Mouse (Mus musculus): ENCODE measurements around the gene Nploc4.

DNA sequence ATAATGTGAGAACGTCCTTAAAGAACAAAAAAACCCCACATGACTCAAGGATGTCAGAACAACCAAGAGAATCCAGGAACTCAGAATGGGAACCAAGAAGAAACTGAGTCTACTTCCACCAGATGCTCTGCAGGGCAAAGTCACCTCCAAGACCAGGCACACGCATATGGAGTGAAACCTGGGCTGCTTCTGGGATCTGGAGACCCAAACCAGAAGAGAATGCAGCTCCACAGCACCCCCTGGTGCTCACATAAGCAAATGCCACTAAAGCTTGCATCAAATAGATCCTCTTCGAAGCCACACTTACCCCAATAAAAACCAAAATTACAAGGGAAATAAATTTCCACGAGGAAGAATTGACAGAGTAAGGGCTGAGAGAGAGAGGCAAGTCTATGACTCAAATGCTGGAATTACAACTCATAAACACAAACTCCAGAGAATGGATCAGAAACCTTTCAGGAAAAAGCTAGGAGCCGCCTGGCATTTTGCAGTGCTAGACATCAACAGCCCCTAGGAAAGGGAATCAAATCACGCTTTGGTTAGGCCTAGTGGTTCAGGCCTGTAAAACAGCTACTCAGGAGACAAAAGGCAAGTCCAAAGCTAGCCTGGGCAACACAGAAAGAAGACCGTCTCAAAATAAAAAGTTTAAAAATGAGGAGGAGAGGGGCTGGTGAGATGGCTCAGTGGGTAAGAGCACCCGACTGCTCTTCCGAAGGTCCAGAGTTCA is 13.8 kb downstream of the Nploc4 start:
- TF ChIP-seq POLR2A (IDR thresholded peaks at IDR 0.05; ENCODE audit: insufficient read length, low read depth) (no peak), POLR2AphosphoS2 (IDR thresholded peaks at IDR 0.05; ENCODE audit: insufficient read length, low read depth) (no peak), CEBPB (IDR thresholded peaks at IDR 0.05; ENCODE audit: insufficient read depth, poor library complexity, severe bottlenecking) (no peak), USF1 (IDR thresholded peaks at IDR 0.05; ENCODE audit: low read depth) (no peak), TCF12 (IDR thresholded peaks at IDR 0.05; ENCODE audit: insufficient read depth, poor library complexity, severe bottlenecking) (no peak), E2F4 (IDR thresholded peaks at IDR 0.05; ENCODE audit: insufficient read depth) (no peak), MYOD1 (IDR thresholded peaks at IDR 0.05; ENCODE audit: control insufficient read depth in 1 of 3, insufficient read length in 2 of 3, low read depth in 2 of 3) (no peak)

Measured in myocyte (in vitro differentiated cells).